Mouse (Mus musculus) heart, embryonic 10.5 days (tissue): ENCODE measurements at regions not wholly inside any gene's neighbourhood (a gene's known extent, or its start where the extent isn't known, plus 50 kb on each side); places are given as distances from the start of the nearest gene placed in this dataset. TPM values are rescaled to one million over a fixed set of nuclear protein-coding genes. Genes with fewer than 3 reads are reported as not detected.
"Not testable (repeated sequence)": the region's sequence is repeated elsewhere in the genome, so short reads cannot be mapped to it uniquely, and the experiment has no call there.

Experiments used
- DNase-seq: peaks from one replicate; pipeline ENCODE4 v3.0.0-alpha.2; 2017; ENCODE audit warnings: low spot score
- H3K27ac ChIP-seq: fragments of 300-500 bp; sonication (generic); 2 replicates; pipeline ENCODE4 v1.5.1; 2016; ENCODE audit warnings: mild to moderate bottlenecking
- H3K27me3 ChIP-seq: fragments of 300-500 bp; sonication (generic); 2 replicates; pipeline ENCODE4 v1.6.1; 2016; ENCODE audit warnings: mild to moderate bottlenecking; ENCODE audit not compliant: poor library complexity, insufficient read depth, severe bottlenecking
- H3K36me3 ChIP-seq: fragments of 300-500 bp; sonication (generic); 2 replicates; pipeline ENCODE4 v1.6.1; 2016; ENCODE audit warnings: mild to moderate bottlenecking, moderate library complexity
- H3K4me1 ChIP-seq: fragments of 300-500 bp; sonication (generic); 2 replicates; pipeline ENCODE4 v1.6.1; 2016; ENCODE audit warnings: mild to moderate bottlenecking
- H3K4me3 ChIP-seq: fragments of 300-500 bp; sonication (generic); 2 replicates; pipeline ENCODE4 v1.5.1; 2016; ENCODE audit warnings: mild to moderate bottlenecking, moderate library complexity
- H3K9me3 ChIP-seq: fragments of 300-500 bp; sonication (generic); 2 replicates; pipeline ENCODE4 v1.6.1; 2016; ENCODE audit warnings: mild to moderate bottlenecking, moderate library complexity
- WGBS: fragments of 180-500 bp; shearing (Covaris S2); methylation state at CpG from one replicate; pipeline ENCODE4 v1.1.7; 2016; 5-methylcytosine and 5-hydroxymethylcytosine counted together
- microRNA-seq: library from miRNA; unstranded; fragments of <30 nt; microRNA quantifications from one replicate; pipeline ENCODE4, GENCODE M21; 2017

GRCm38 (mm10) chr7:113710541-113711270 lies 55.1 kb upstream of the Spon1 start:
- Histone ChIP-seq H3K27ac (no peak overlapping the region), H3K36me3 (no peaks in the 10 kb centered on the region), H3K4me1 (0 out of 2 replicates have a peak, but pooled peaks cover 3% of the 10 kb centered on the region), H3K9me3 (no peaks in the 10 kb centered on the region), H3K4me3 (no peak overlapping the region), H3K27me3 (0 out of 2 replicates have a peak, but pooled peaks cover 4% of the 10 kb centered on the region)
- 83% methylated on average over 2 of the region's 2 CpGs for WGBS
- no peak for DNase-seq

- not testable (repeated sequence) for H3K27me3 ChIP-seq, H3K4me1 ChIP-seq, H3K4me3 ChIP-seq, H3K36me3 ChIP-seq, H3K9me3 ChIP-seq, H3K27ac ChIP-seq, DNase-seq
- 74% methylated on average over 3 of the region's 3 CpGs for WGBS
Observed at GRCm38 (mm10) chr7:113711356-113711755, 54.4 kb upstream of the Spon1 start.

Small RNAs in the stretch of these regions (microRNA-seq; reads per million reads assigned to microRNA genes)
- not detected for gene Gm23700
